ENCODE assay signal across 9 mouse cellular contexts in the genomic region with DNA sequence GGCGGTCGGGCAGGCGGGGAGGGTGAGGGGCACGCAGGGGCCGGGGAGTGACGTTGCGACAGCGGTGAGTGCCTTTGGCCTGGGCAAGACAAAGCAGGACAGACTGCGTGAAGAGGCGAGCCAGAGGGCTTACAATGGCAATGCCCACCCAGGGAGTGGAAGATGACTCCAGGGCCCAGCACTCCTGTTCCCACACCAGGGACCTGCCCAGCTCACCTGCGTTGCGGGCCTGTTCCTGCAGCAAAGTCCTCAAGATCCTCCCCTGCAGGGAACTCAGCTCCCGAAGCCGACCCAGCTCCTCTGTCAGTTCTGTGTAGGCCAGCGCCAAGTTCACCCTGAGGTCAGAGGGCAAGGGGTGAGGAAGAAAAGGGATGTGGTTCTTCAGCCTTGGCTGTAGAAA. TPM values are rescaled to one million over a fixed set of nuclear protein-coding genes. Genes with fewer than 3 reads are reported as not detected.
DNase-seq lines count a peak whose midpoint lies in the region; ATAC-seq lines count a peak whose summit lies in the region.
"Had no signal": no experiment of that assay in that cellular context is flagged by ENCODE, and none has a peak within 500 bp of the region (broad histone marks: within the 10 kb centered on the region; RNA-seq: fewer than 3 reads in every experiment).

No protein-coding gene starts in this region.

- 0 out of 2 replicates have a peak, but pooled peaks have one; percentile 18 for ATAC-seq in neural tube, embryonic 11.5 days (ENCODE audit: insufficient read depth, low FRiP score, low TSS enrichment)
- no peak for ATAC-seq in liver, embryonic 13.5 days (ENCODE audit: low read depth)
- ATAC-seq: activated CD4-positive, CD25-positive, alpha-beta regulatory T cell, adult 4 months had no signal

- DNase-seq in embryo, embryonic 9.5 days (ENCODE audit: extremely low spot score) = peak; percentile 43
- no peak for DNase-seq in embryo, embryonic 10 days (ENCODE audit: low spot score)
- no peak for DNase-seq in neural tube, embryonic 11.5 days (ENCODE audit: low spot score)
- DNase-seq in neural tube, embryonic 10.5 days (ENCODE audit: extremely low spot score, low spot score) = no peak
- DNase-seq in liver, embryonic 13.5 days = no peak
- no peak for DNase-seq in ovary, postnatal 10 days (ENCODE audit: low spot score)
- no peak for DNase-seq in ovary, adult 18-20 months (ENCODE audit: low spot score)
- DNase-seq in left cerebral cortex, postnatal 10 days (ENCODE audit: extremely low spot score in 1 of 2, low spot score in 2 of 2) = no peak

- peak overlapping the region; percentile 76 for H3K9ac ChIP-seq in neural tube, embryonic 11.5 days (ENCODE audit: low read length)
- H3K9ac ChIP-seq in liver, embryonic 13.5 days = no peak overlapping the region

- H3K9me3 ChIP-seq in neural tube, embryonic 11.5 days (ENCODE audit: control insufficient read depth, low read length) = no peaks in the 10 kb centered on the region
- no peaks in the 10 kb centered on the region for H3K9me3 ChIP-seq in liver, embryonic 13.5 days (replicated peaks)

- no peaks in the 10 kb centered on the region for H3K36me3 ChIP-seq in neural tube, embryonic 11.5 days (ENCODE audit: control insufficient read depth, insufficient read depth, low read length)
- peaks cover 5% of the 10 kb centered on the region; the same call in 1 of the 2 replicates for H3K36me3 ChIP-seq in liver, embryonic 13.5 days

- H3K4me1 ChIP-seq in neural tube, embryonic 11.5 days (ENCODE audit: control insufficient read depth, insufficient read depth, low read length) = peaks cover 17% of the 10 kb centered on the region
- peaks cover 26% of the 10 kb centered on the region for H3K4me1 ChIP-seq in liver, embryonic 13.5 days (replicated peaks)

- peak overlapping the region; percentile 37 for H3K4me3 ChIP-seq in neural tube, embryonic 11.5 days (ENCODE audit: low read depth, low read length)
- 0 out of 2 replicates have a peak overlapping the region, but pooled peaks have one; percentile 21 for H3K4me3 ChIP-seq in liver, embryonic 13.5 days (replicated peaks)

- intact Hi-C loops in left cerebral cortex, postnatal 10 days (cut with DNase I) = no loop called here

- H3K4me2 ChIP-seq in neural tube, embryonic 11.5 days (ENCODE audit: low read depth) = peak overlapping the region; percentile 83
- peak overlapping the region; percentile 43; the same call in 1 of the 2 replicates for H3K4me2 ChIP-seq in liver, embryonic 13.5 days

- H3K27me3 ChIP-seq in neural tube, embryonic 11.5 days (ENCODE audit: control insufficient read depth, insufficient read depth, low read length) = peaks cover 13% of the 10 kb centered on the region
- peaks cover 48% of the 10 kb centered on the region for H3K27me3 ChIP-seq in liver, embryonic 13.5 days

- no peak overlapping the region for H3K27ac ChIP-seq in neural tube, embryonic 11.5 days (ENCODE audit: low read depth, low read length)
- H3K27ac ChIP-seq in liver, embryonic 13.5 days = no peak overlapping the region

- 8% methylated on average over 14 of the region's 15 CpGs for WGBS in neural tube, embryonic 11.5 days
- WGBS in liver, embryonic 13.5 days (ENCODE audit: insufficient replicate concordance) = 79% methylated on average over 15 of the region's 15 CpGs

RNA-seq across cellular contexts. Expression of a gene that starts 12.0 kb away (rescaled TPM):
- 5.8 and 5.9 TPM in 2 replicates for polyA plus RNA-seq in neural tube, embryonic 11.5 days (2014; fragmentation: Nextera tagmentation; extraction: Ambion mirVana)
- 1.0 and 1.1 TPM in 2 replicates for polyA plus RNA-seq in liver, embryonic 13.5 days (2015; fragmentation: Nextera tagmentation; extraction: Ambion mirVana)
- 10 to 100 TPM; 52.4 to 53.7 TPM for total RNA-seq in left cerebral cortex, postnatal 10 days (2021)

RNA-seq across cellular contexts. Expression of a gene that starts 24.1 kb away (rescaled TPM):
- polyA plus RNA-seq in neural tube, embryonic 11.5 days (2014; fragmentation: Nextera tagmentation; extraction: Ambion mirVana) = 0.19 and 0.21 TPM in 2 replicates
- not detected in 2 replicates for polyA plus RNA-seq in liver, embryonic 13.5 days (2015; fragmentation: Nextera tagmentation; extraction: Ambion mirVana)
- total RNA-seq in left cerebral cortex, postnatal 10 days (2021) = not detected

RNA-seq across cellular contexts. Expression of a gene that starts 48.4 kb away (rescaled TPM):
- polyA plus RNA-seq in neural tube, embryonic 11.5 days (2014; fragmentation: Nextera tagmentation; extraction: Ambion mirVana) = 85.3 and 86.7 TPM in 2 replicates
- polyA plus RNA-seq in liver, embryonic 13.5 days (2015; fragmentation: Nextera tagmentation; extraction: Ambion mirVana) = 29.2 and 30.8 TPM in 2 replicates
- total RNA-seq in left cerebral cortex, postnatal 10 days (2021) = 100 to 1,000 TPM; 121 to 122 TPM
